Mouse (Mus musculus) liver, postnatal 0 days (tissue): ENCODE data around the gene Rab27a. TPM values are rescaled to one million over a fixed set of nuclear protein-coding genes. Genes with fewer than 3 reads are reported as not detected.

Source experiments
- ATAC-seq: fragments of 200-750 bp; cut with Nextera tagmentation; 2 replicates; pipeline ENCODE4 v1.8.0; 2017; ENCODE audit warnings: mild to moderate bottlenecking, moderate library complexity
- DNase-seq: peaks from one replicate; pipeline ENCODE4 v3.0.0-alpha.2; 2016
- H3K27ac ChIP-seq: fragments of 300-500 bp; sonication (generic); 2 replicates; pipeline ENCODE4 v1.5.1; 2014; ENCODE audit warnings: antibody characterized with exemption, moderate library complexity, mild to moderate bottlenecking, low read depth
- H3K27me3 ChIP-seq: fragments of 300-500 bp; sonication (generic); 2 replicates; pipeline ENCODE4 v1.6.1; 2014; ENCODE audit warnings: low read length, control low read depth, mixed read lengths; ENCODE audit not compliant: insufficient read depth
- H3K36me3 ChIP-seq: fragments of 300-500 bp; sonication (generic); replicated peaks from 2 replicates; pipeline ENCODE4 v1.6.1; 2014; ENCODE audit warnings: mild to moderate bottlenecking, control low read depth, low read length, moderate library complexity, mixed read lengths; ENCODE audit not compliant: insufficient read depth
- H3K4me1 ChIP-seq: fragments of 300-500 bp; sonication (generic); 2 replicates; pipeline ENCODE4 v1.6.1; 2014; ENCODE audit warnings: antibody characterized with exemption, mild to moderate bottlenecking, control low read depth; ENCODE audit not compliant: insufficient read depth
- H3K4me2 ChIP-seq: fragments of 300-500 bp; sonication (generic); 2 replicates; pipeline ENCODE4 v1.6.1; 2014; ENCODE audit warnings: low read depth, mild to moderate bottlenecking, low read length, moderate library complexity, mixed read lengths
- H3K4me3 ChIP-seq: fragments of 300-500 bp; sonication (generic); 2 replicates; pipeline ENCODE4 v1.5.1; 2014; ENCODE audit warnings: low read depth, low read length
- H3K9ac ChIP-seq: fragments of 300-500 bp; sonication (generic); replicated peaks from 2 replicates; pipeline ENCODE4 v1.6.1; 2014; ENCODE audit warnings: mild to moderate bottlenecking, moderate library complexity
- H3K9me3 ChIP-seq: fragments of 300-500 bp; sonication (generic); 2 replicates; pipeline ENCODE4 v1.6.1; 2016; ENCODE audit warnings: mild to moderate bottlenecking, control low read depth, low read length, mixed read lengths
- CTCF ChIP-seq: sonication (generic); IDR thresholded peaks from 2 replicates; pipeline ENCODE4 v1.5.1; 2016; ENCODE audit warnings: antibody characterized with exemption, low read depth
- EP300 ChIP-seq: IDR thresholded peaks from 2 replicates; pipeline ENCODE4 v1.6.1; 2016; ENCODE audit warnings: antibody characterized with exemption, low read depth, mild to moderate bottlenecking
- WGBS: fragments of 180-500 bp; shearing (Covaris S2); extraction: QIAGEN DNeasy Blood & Tissue Kit; methylation state at CpG from one replicate; pipeline ENCODE4 v1.1.7; 2014; ENCODE audit not compliant: insufficient replicate concordance; 5-methylcytosine and 5-hydroxymethylcytosine counted together
- polyA plus RNA-seq: library from polyadenylated mRNA; unstranded; fragments of >200 nt; fragmentation: Nextera tagmentation; extraction: Ambion mirVana; gene quantifications from 2 replicates; pipeline ENCODE4 v1.2.1, GENCODE M21; 2015

The Rab27a gene
- 5.7 and 7.0 TPM in 2 replicates for polyA plus RNA-seq

DNA sequence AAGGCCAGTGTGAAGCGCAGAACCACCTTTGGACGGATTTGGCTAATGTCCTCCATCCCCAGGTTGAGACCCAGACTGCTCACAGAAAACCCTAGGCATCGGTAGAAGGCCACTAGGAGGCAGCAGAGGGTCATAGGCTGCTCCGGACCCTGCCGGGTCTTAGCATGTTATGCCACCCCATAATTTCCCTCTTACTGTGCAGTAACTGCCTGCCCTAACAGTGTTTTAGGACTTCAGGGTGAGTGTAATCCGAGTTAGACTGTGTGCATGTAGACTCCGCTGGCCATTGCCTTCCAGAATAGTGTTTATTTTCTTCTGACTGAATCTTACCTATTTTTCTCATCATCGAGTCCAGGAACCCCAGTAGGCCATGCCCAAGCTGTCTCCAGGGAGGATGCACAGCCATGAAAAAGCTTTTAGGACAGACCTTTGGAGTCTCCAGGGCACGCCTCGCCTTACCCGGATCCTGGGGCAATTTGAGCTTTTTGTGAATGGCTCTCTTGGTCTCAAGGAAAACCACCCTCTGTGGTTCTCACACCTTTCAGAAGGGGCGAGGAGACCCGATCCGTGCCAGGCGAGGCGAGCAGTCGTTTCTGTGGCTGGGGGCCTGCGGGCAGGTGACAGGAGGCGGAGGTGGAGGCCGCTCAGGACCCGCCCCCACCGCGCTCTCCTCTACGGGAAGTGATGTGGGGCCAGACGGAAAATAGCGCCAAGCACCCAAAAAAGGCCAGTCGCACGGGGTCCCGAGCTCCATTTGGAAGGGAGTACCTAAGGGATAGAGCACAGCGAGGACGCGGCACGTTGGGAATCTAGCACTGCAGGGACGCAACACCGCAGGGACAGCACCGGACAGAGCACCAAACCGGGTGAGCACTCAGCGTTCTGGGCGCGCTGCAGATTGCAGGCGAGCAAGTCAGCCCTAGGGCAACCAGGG lies at the start of gene Rab27a:
Gene Rab27a (plus strand): TSS at position 709 of the 934 bp plus-strand sequence.
- H3K9me3 ChIP-seq: no peaks in the 10 kb centered on the region
- H3K36me3 ChIP-seq: no peaks in the 10 kb centered on the region
- WGBS: 2% methylated on average over 40 of the region's 41 CpGs
- H3K9ac ChIP-seq: peak within 1 kb of the TSS; percentile 63
- H3K4me3 ChIP-seq: peak within 1 kb of the TSS; percentile 62
- H3K4me1 ChIP-seq: peaks cover 12% of the 10 kb centered on the region
- H3K27me3 ChIP-seq: no peaks in the 10 kb centered on the region
- DNase-seq (peak; percentile 88), ATAC-seq (peak; percentile 69)
- H3K4me2 ChIP-seq: peak within 1 kb of the TSS; percentile 81
- TF ChIP-seq CTCF (peak; percentile 95), EP300 (no peak)
- H3K27ac ChIP-seq: peak within 1 kb of the TSS; percentile 75

GRCm38 (mm10) chr9:72996167-72996566 lies 48.5 kb upstream of the Rab27a start:
- Histone ChIP-seq H3K27ac (no peak overlapping the region), H3K27me3 (no peaks in the 10 kb centered on the region), H3K36me3 (no peaks in the 10 kb centered on the region), H3K9me3 (no peaks in the 10 kb centered on the region), H3K9ac (no peak overlapping the region), H3K4me3 (no peak overlapping the region), H3K4me2 (no peak overlapping the region), H3K4me1 (no peaks in the 10 kb centered on the region)
- DNase-seq (no peak), ATAC-seq (no peak)
- no peak for TF ChIP-seq EP300

DNA sequence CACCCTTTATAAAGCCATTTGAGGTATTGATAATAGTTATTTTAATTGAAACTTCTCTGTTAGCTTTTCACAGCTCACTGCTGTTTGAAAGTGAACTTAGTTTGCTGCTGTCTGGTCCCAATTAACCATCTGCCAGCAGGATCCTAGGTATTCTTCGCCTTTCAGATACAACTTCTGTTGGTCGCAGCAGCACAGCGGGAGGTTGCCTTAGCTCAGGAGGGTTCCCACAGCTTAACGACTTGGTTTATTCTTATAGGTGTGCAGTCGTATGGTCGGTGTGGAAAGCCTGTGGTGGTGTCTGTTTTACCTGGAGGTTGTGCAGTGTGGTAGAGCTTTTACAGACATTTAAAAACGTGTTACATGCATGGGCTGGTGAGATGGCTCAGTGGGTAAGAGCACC lies 47.8 kb upstream of the Rab27a start:
- ATAC-seq (no peak), DNase-seq (no peak)
- no peaks in the 10 kb centered on the region for H3K27me3 ChIP-seq
- H3K27ac ChIP-seq: no peak overlapping the region
- H3K4me1 ChIP-seq: no peaks in the 10 kb centered on the region
- WGBS: 73% methylated on average over 7 of the region's 7 CpGs
- H3K9me3 ChIP-seq: no peaks in the 10 kb centered on the region
- no peak overlapping the region for H3K4me3 ChIP-seq
- H3K9ac ChIP-seq: no peak overlapping the region
- TF ChIP-seq CTCF (no peak), EP300 (no peak)
- H3K36me3 ChIP-seq: no peaks in the 10 kb centered on the region
- no peak overlapping the region for H3K4me2 ChIP-seq

- no peak overlapping the region for H3K9ac ChIP-seq
- no peak for ATAC-seq
Measured at GRCm38 (mm10) chr9:73000487-73000886, 44.2 kb upstream of the Rab27a start.

DNA sequence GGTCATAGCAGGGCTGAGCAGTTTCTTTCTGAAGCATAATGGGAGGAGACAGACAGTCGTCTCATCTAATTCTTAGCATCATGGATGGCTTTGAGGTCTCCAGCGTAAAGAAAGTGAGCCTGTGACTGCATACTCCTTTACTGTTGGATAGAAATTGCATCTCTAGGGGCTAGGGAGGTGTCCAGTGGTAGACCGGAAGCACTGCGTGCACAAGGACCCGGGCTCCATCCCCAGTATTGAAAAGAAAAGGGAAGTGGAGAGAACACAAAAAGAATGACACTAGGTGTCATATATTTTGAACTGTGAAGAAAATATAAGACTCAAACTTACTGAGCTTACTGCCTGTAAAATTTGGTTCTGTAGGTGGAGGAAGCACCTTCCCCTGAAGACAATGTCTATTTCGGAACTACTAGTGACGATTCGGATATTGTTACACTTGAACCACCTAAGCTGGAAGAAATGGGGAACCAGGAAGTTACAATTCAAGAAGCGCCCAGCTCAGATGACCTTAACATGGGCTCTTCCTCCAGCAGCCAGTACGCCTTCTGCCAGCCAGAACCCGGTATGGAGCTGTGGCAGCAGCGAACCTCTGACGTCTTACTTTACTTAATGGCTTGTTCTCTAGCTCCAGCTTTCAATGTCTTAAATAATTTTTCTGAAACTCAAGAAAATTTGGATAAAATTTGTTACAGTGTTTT lies 43.2 kb upstream of the Rab27a start:
- ATAC-seq (no peak), DNase-seq (no peak)
- TF ChIP-seq CTCF (no peak), EP300 (no peak)
- H3K27me3 ChIP-seq: no peaks in the 10 kb centered on the region
- no peak overlapping the region for H3K4me2 ChIP-seq
- WGBS: 58% methylated on average over 13 of the region's 13 CpGs
- H3K9ac ChIP-seq: no peak overlapping the region
- H3K36me3 ChIP-seq: peaks cover 10% of the 10 kb centered on the region; the same call in 1 of the 2 replicates
- H3K9me3 ChIP-seq: no peaks in the 10 kb centered on the region
- H3K4me3 ChIP-seq: no peak overlapping the region
- no peaks in the 10 kb centered on the region for H3K4me1 ChIP-seq
- H3K27ac ChIP-seq: peak overlapping the region; percentile 53

More at GRCm38 (mm10) chr9:73000487-73000886, 44.2 kb upstream of the Rab27a start:
- Histone ChIP-seq H3K9me3 (no peaks in the 10 kb centered on the region), H3K4me1 (no peaks in the 10 kb centered on the region), H3K27me3 (no peaks in the 10 kb centered on the region), H3K36me3 (0 out of 2 replicates have a peak, but pooled peaks cover 3% of the 10 kb centered on the region), H3K27ac (no peak overlapping the region), H3K4me2 (no peak overlapping the region), H3K4me3 (no peak overlapping the region)
- DNase-seq: no peak
- TF ChIP-seq EP300: no peak
- peak; percentile 24 for TF ChIP-seq CTCF
- WGBS: 82% methylated on average over 2 of the region's 2 CpGs

GRCm38 (mm10) chr9:73002177-73002576 lies 42.5 kb upstream of the Rab27a start:
- no peak for TF ChIP-seq CTCF
- Histone ChIP-seq H3K9ac (no peak overlapping the region), H3K9me3 (no peaks in the 10 kb centered on the region), H3K4me3 (no peak overlapping the region), H3K27me3 (no peaks in the 10 kb centered on the region), H3K27ac (peak overlapping the region; percentile 5), H3K4me2 (no peak overlapping the region), H3K4me1 (no peaks in the 10 kb centered on the region), H3K36me3 (peaks cover 10% of the 10 kb centered on the region; the same call in 1 of the 2 replicates)
- peak; percentile 68 for ATAC-seq
- WGBS: 66% methylated on average over 3 of the region's 3 CpGs
- DNase-seq: peak; percentile 52
